Mouse (Mus musculus) frontal cortex, adult 2 months (tissue): ENCODE measurements around the gene Cyp4f13. TPM values are rescaled to one million over a fixed set of nuclear protein-coding genes. Genes with fewer than 3 reads are reported as not detected.
A peak's percentile ranks its signal among the peaks of the same experiment; 100 is the strongest.

Experiments
- DNase-seq, 2 experiments: peaks; one replicate each; pipeline ENCODE4 v3.0.0; 2022; ENCODE audit warnings: low spot score in 1 of 2; ENCODE audit errors: extremely low spot score in 1 of 2
- polyA plus RNA-seq: library from polyadenylated mRNA; depleted of rRNA; stranded (reverse); fragments of >200 nt; gene quantifications from 2 replicates; pipeline ENCODE4 v1.2.3, GENCODE M21; 2012; rRNA removed

Gene Cyp4f13
- polyA plus RNA-seq, 1 experiment = 36.3 TPM

DNA sequence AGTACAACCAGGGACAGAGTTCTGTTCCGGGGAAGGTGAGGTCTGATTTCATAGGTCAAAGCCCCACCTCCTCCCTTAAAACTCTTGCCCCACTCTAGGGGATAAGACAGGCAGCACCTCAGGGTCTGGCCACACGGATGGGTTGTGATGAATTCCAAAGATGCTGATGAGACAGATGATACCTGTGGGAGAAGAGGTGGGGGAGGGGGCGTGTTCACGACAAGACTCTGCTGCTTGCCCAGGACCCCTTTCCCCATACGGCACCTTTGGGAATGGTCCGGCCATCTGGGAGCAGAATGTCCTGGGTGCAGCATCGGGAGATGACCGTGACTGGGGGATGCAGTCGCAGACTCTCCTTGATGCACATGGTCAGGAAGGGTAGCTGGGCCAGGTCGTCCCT lies 41.0 kb downstream of the Cyp4f13 start:
- no peak for DNase-seq

DNA sequence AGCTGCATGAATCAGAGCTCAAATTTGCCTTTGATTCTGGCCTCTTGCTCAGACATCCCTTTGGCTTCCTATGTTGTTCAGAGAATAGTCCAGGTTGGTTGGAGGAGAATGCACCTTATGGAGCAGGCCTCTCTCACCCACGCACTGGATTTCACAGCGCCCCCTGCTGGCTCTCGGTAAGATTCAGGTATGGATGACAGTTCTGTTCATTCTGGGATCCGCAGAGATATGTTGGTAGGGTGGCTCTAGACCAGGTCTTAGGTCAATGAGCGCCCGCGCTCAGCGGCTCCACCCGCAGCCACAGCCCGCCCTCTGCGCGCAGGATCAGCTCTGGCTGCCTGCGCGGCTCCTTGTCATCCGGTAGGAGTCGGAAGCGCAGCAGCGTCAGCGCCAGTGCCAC lies 42.0 kb downstream of the Cyp4f13 start:
- peak in 1 of 2 experiments; percentile 39 for DNase-seq

DNA sequence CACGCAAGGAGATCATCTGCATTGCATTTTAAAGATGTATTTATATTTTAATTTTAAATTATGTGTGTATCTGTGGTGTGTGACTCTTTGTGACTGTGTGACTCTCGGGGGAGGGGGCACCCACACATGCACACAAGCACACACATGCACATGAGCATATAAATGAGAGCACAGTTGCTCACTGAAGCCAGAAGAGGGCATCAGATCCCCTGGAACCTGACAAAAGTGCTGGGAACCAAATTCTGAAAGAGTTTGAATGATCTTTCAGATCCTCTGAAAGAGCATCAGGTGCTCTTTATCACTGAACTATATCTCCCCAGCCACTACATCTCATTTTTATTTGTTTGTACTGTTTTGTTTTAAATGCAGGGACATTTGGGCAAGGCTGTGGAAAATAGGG lies 42.8 kb downstream of the Cyp4f13 start:
- no peak for DNase-seq

DNA sequence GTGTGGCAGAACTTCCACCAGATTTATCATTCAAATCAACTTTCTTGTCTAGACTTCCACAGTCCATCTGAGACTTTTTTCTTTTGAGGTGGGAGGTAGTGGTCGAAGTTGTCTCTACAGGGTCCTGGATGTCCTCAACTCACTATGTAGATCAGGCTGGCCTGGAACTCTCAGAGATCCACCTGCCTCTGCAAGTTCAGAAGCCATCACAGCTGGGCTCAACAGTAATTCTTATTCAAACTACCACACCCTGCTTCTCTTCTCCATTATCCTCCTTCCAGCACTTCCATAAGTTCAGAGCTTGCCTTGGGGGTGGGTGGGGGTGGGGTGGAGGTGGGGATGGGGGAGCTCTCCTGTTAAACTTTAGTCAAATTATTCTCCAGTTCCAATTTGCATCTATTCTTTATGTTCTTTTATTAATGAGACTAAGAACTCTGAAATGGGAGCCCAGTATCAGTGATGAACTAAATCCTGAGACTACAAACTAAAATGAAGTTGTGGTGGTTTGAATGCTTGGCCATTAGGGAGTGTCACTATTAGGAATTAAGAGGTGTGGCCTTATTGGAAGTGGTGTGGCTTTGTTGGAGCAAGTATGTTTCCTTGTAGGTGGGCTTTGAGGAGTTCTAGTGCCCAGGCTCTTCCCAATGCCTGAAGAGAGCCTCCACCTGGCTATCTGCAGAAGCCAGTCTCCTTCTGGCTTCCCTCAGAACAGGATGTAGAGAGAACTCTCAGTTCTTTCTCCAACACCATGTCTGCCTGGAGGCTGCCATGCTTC lies 45.3 kb downstream of the Cyp4f13 start:
- no peak for DNase-seq

DNA sequence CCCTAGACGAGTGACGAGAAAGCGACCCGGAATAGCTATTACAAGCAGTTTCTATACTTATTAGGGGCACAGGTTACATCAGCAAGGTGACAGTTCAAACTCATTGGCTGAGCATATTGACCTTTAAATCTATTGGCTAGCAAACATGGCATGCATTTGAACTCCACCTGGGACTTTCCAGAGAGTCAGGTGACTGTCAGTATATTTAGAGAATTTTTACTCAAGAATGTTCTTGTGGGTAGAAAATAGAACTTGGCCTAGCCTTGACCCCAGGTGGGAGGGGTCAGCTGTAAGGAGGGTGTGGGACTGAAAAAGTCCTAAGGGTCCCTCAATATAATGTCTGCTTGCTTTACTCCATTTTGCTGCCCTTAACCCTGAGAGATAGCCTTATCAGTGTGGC lies 51.8 kb downstream of the Cyp4f13 start:
- DNase-seq = no peak

DNA sequence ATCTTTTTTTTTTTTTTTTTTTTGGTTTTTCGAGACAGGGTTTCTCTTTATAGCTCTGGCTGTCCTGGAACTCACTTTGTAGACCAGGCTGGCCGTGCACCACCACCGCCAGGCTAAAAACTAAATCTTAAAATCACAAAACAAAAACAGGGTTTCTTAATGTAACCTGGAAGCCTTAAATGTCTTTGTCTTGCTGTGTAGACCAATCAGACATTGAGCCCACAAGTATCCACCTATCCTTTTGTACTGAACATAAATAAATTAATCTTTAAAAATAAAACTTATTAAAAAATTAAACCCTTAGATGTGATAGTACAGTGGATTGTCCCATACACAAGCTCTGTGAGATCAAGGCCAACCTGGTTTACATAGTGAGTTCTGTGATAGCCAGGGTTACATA lies 53.3 kb downstream of the Cyp4f13 start:
- no peak for DNase-seq

DNA sequence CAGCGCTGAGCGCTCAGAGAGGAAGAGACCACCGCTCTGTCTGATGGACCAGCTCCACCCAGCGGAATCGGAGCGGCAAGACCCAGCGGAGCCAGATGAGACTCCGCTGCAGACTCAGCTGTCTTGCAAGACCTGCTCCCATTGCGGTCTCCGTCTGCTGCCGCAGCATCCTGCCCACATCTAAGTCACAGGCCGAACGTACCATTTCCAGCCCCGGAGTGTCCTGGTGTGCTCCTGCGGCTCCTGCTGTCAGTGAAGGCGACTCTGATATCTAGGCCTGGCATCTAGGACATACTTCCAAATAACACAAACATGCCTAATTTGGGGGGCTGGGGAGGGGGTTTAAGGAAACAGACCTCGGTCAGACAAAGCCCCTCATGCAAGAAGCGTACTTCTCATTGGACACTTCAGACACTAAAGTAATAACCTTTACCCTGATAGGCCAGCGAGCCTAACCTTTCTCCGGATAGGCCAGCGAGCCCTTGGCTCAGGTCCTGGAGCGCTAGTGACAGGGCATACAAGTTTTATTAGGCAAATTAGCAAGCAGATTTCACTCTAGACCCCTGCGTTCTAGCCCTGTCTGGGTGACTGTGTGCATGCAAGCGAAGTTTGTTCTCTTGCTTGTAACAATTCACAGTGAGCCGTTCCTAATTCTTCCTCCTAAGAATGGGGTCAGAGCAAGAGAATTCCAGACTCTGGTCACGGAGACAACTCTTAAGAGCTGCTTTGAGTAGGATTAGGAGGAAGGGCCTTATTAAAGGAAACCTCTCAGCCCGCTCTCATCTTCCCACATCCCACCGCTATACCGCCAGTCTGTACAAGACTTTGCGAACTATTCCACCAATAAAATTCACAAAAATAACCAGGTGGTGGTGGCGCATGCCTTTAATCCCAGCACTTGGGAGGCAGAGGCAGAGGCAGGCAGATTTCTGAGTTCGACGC lies 55.7 kb downstream of the Cyp4f13 start, which contains the start of gene Zfp870:
Gene Zfp870, minus strand, starts transcription at position 404 of the 942 bp plus-strand sequence.
- peak; percentile 89 to 97 for DNase-seq

DNA sequence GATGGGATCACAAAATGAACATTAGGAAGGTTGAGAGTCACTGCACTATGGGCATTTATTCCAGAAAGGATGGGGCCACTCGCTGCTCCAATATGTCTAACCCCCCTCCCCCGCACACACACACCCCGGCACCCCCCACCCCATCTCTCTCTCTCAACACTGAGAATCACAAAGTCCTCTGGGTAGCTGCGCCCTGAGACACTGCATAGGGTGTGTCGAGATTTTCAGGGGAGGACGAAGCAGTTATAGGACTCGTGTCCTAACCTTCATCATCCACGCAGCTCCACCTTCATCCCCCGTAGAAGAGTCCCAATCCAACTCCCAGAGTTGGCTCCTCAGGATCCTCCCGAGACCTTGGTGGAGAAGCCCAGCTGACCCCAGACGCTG lies 56.4 kb downstream of the Cyp4f13 start:
- no peak for DNase-seq

DNA sequence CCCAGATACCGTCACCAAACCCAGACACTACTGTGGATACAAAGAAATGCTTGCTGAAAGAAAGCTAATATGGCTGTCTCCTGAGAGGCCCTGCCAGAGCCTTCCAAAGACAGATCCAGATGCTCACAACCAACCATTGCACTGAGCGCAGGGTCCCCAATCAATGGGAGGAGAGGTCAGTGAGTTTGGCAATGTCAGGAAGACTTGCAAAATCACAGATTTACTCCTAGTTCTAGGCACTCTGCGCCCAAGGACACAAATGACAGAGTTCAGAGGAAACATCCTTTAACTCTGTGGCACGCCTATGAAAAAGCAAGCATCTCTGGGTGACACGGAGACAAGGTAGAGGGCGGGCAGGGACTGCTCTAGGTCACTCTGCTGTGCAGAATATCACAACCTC lies 57.6 kb downstream of the Cyp4f13 start:
- no peak for DNase-seq

DNA sequence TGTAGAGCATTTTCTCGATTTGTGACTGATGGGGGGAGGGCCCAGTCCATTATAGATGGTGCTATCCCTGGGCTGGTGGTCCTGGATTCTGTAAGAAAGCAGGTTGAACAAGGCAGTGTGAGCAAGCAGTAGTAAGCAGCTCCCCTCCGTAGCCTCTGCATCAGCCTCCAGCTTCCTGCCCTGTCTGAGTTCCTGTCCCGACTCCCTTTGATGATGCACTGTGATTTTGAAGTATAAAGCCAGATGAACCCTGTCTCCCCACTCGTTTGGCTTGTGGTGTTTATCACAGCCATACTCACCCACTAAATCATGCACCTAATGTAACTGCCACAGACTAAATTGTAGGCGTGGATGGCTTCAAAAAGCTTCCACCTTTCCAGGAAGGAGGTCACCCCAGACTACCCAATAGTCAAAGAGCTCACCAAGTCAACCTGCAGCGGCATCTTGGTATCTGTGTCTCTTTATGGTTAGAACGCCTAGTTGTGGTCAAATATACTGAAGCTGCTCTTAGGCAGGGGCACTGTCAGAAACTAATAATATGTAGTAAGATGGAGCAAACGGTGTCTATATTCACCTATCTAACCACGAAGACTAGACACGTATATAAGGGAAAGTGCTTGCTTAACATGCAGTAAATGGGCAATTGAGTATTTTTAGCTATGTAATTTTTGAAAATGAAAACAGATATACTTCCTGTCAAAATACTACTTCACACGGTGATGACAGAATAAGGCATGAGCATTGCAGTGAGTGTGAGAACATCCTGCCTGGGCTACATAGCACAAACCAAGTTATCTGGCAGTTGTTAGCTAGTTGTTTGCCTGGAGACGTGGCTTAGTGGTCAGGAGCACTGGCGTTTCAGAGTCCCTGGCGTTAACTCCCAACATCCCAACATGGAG lies 66.6 kb downstream of the Cyp4f13 start:
- no peak for DNase-seq

DNA sequence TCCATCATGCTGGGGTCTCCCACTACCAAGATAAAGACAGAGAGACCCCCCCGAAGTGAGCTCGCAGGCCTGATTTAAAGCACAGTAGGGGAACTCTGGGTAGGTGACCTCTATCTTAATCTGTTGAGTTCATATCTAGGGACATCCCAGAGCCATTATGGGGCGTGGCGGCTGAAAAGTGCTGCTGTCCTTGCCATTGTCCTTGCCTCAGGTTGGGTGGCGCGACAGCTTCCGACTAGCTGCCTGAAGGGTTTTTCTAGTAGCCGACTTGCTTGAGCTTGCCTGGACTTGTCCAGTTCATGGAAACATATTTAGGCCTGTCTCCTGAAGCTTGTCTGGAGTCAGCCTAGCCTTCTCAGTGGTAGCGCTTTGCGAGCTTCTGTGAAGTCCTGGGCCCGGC lies 68.4 kb downstream of the Cyp4f13 start:
- DNase-seq = no peak

DNA sequence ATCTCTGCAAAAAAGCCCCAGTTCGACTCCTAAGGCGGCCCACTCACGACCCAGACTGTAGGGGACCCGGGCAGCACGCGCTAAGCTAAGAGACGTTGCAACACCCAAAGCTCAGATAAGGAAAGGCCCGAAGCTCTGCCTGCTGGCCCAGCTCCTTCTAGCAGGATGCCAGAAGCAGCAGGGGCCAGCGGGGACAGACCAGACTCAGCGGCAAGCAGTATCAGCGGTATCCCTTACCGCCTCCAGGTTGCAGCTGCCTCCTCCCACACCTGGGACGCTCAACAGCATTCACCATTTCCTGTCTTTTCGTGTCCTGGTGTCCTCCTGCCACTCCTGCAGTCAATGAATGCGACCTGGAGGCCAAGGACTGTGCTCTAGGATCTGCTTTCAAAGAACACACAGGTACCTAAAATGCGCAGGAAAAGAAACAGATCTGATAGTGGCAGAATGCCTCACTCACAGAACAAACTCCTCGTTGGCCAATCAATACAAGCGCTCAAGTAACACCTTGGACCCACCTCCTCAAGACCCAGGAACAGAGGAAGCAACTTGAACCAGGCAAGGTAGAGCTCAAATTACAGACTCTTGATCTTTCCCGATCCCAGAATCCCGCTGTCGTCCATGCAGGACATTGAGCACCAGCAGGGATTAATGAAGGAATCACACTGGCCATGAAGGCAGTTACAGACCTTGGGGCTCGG lies 69.6 kb downstream of the Cyp4f13 start:
- DNase-seq = no peak

Other genes starting within 250 kb of the Cyp4f13 start
- 30.6 and 31.8 TPM in 2 replicates for gene Zfp871, start 159.1 kb downstream of the Cyp4f13 start, polyA plus RNA-seq
- gene Zfp811, start 137.5 kb downstream of the Cyp4f13 start, polyA plus RNA-seq = 10.1 and 11.5 TPM in 2 replicates
- gene Zfp799, start 117.1 kb downstream of the Cyp4f13 start, polyA plus RNA-seq = 13.1 and 14.0 TPM in 2 replicates
- 5.7 TPM in 2 replicates for gene Zfp870, start 55.8 kb downstream of the Cyp4f13 start, polyA plus RNA-seq
- gene Cyp4f14, start 30.1 kb downstream of the Cyp4f13 start, polyA plus RNA-seq = 12.2 and 15.1 TPM in 2 replicates
- 3.3 and 4.1 TPM in 2 replicates for gene Zfp472, start 18.4 kb upstream of the Cyp4f13 start, polyA plus RNA-seq
- 11.7 and 12.7 TPM in 2 replicates for gene Zfp952, start 45.7 kb upstream of the Cyp4f13 start, polyA plus RNA-seq
- gene Zfp763, start 86.0 kb upstream of the Cyp4f13 start, polyA plus RNA-seq = 9.9 and 11.1 TPM in 2 replicates
- gene 4921501E09Rik, start 120.7 kb upstream of the Cyp4f13 start, polyA plus RNA-seq = not detected in 2 replicates
- gene Zfp563, start 141.9 kb upstream of the Cyp4f13 start, polyA plus RNA-seq = 7.6 and 9.4 TPM in 2 replicates
- 2.6 and 3.3 TPM in 2 replicates for gene Morc2b, start 192.3 kb upstream of the Cyp4f13 start, polyA plus RNA-seq
- gene Olfr55, start 221.0 kb upstream of the Cyp4f13 start, polyA plus RNA-seq = 0.02 and 0.06 TPM in 2 replicates
- gene Olfr239, start 243.9 kb upstream of the Cyp4f13 start, polyA plus RNA-seq = 0.15 TPM in 1 of 2 replicates, not detected in the other